Mouse (Mus musculus) lung, embryonic 15.5 days (tissue): ENCODE results near the gene Lman2l. TPM values are rescaled to one million over a fixed set of nuclear protein-coding genes. Genes with fewer than 3 reads are reported as not detected.

Source experiments
- ATAC-seq: fragments of 200-750 bp; cut with Nextera tagmentation; 2 replicates; pipeline ENCODE4 v1.8.0; 2017; ENCODE audit warnings: moderate number of reproducible peaks, borderline replicate concordance; ENCODE audit not compliant: low FRiP score, low TSS enrichment; ENCODE audit errors: extremely low read depth
- H3K27ac ChIP-seq: fragments of 300-500 bp; sonication (generic); 2 replicates; pipeline ENCODE4 v1.5.1; 2015; ENCODE audit warnings: moderate library complexity, mild to moderate bottlenecking, inconsistent platforms
- H3K27me3 ChIP-seq: fragments of 300-500 bp; sonication (generic); 2 replicates; pipeline ENCODE4 v1.6.1; 2015; ENCODE audit warnings: inconsistent platforms
- H3K36me3 ChIP-seq: fragments of 300-500 bp; sonication (generic); 2 replicates; pipeline ENCODE4 v1.6.1; 2015; ENCODE audit warnings: inconsistent platforms
- H3K4me1 ChIP-seq: fragments of 300-500 bp; sonication (generic); 2 replicates; pipeline ENCODE4 v1.6.1; 2015; ENCODE audit warnings: inconsistent platforms
- H3K4me2 ChIP-seq: fragments of 300-500 bp; sonication (generic); 2 replicates; pipeline ENCODE4 v1.6.1; 2015; ENCODE audit warnings: inconsistent platforms, mild to moderate bottlenecking, moderate library complexity
- H3K4me3 ChIP-seq: fragments of 300-500 bp; sonication (generic); 2 replicates; pipeline ENCODE4 v1.5.1; 2015; ENCODE audit warnings: mild to moderate bottlenecking, inconsistent platforms
- H3K9ac ChIP-seq: fragments of 300-500 bp; sonication (generic); 2 replicates; pipeline ENCODE4 v1.6.1; 2015; ENCODE audit warnings: inconsistent platforms
- H3K9me3 ChIP-seq: fragments of 300-500 bp; sonication (generic); 2 replicates; pipeline ENCODE4 v1.6.1; 2016; ENCODE audit warnings: inconsistent platforms
- WGBS: fragments of 180-500 bp; shearing (Covaris S2); methylation state at CpG from one replicate; pipeline ENCODE4 v1.1.7; 2015; 5-methylcytosine and 5-hydroxymethylcytosine counted together
- polyA plus RNA-seq: library from polyadenylated mRNA; unstranded; fragments of >200 nt; fragmentation: Nextera tagmentation; extraction: Ambion mirVana; gene quantifications from 2 replicates; pipeline ENCODE4 v1.2.1, GENCODE M21; 2015

The Lman2l gene
- polyA plus RNA-seq = 47.0 and 49.5 TPM in 2 replicates

GRCm38 (mm10) chr1:36444471-36445464 lies at the start of gene Lman2l:
Gene Lman2l, minus strand, starts transcription at chr1:36445271.
- Histone ChIP-seq H3K9me3 (no peaks in the 10 kb centered on the region), H3K27ac (peak within 1 kb of the TSS; percentile 72), H3K4me1 (peaks cover 8% of the 10 kb centered on the region), H3K36me3 (peaks cover 3% of the 10 kb centered on the region; the same call in 1 of the 2 replicates), H3K27me3 (no peaks in the 10 kb centered on the region), H3K4me3 (peak within 1 kb of the TSS; percentile 82), H3K9ac (peak within 1 kb of the TSS; percentile 73), H3K4me2 (peak within 1 kb of the TSS; percentile 82)
- ATAC-seq = peak; percentile 99
- under 1% methylated on average over 57 of the region's 57 CpGs for WGBS

GRCm38 (mm10) chr1:36493299-36493698 lies 48.2 kb upstream of the Lman2l start:
- Histone ChIP-seq H3K27me3 (no peaks in the 10 kb centered on the region), H3K4me3 (no peak overlapping the region), H3K9ac (no peak overlapping the region), H3K9me3 (no peaks in the 10 kb centered on the region), H3K4me1 (peaks cover 7% of the 10 kb centered on the region; the same call in 1 of the 2 replicates), H3K4me2 (no peak overlapping the region), H3K36me3 (0 out of 2 replicates have a peak, but pooled peaks cover under 1% of the 10 kb centered on the region), H3K27ac (no peak overlapping the region)
- no peak for ATAC-seq
- 68% methylated on average over 6 of the region's 6 CpGs for WGBS

- Histone ChIP-seq H3K9me3 (no peaks in the 10 kb centered on the region), H3K9ac (no peak overlapping the region), H3K27ac (no peak overlapping the region), H3K4me3 (no peak overlapping the region), H3K4me2 (no peak overlapping the region), H3K27me3 (no peaks in the 10 kb centered on the region), H3K36me3 (no peaks in the 10 kb centered on the region), H3K4me1 (peaks cover 7% of the 10 kb centered on the region; the same call in 1 of the 2 replicates)
- peak; percentile 79; the same call in 1 of the 2 replicates for ATAC-seq
- WGBS = 31% methylated on average over 9 of the region's 9 CpGs
Measured at GRCm38 (mm10) chr1:36492416-36493139, 47.5 kb upstream of the Lman2l start.

- Histone ChIP-seq H3K27ac (no peak overlapping the region), H3K9me3 (no peaks in the 10 kb centered on the region), H3K9ac (no peak overlapping the region), H3K27me3 (no peaks in the 10 kb centered on the region), H3K4me3 (no peak overlapping the region), H3K36me3 (no peaks in the 10 kb centered on the region), H3K4me2 (no peak overlapping the region), H3K4me1 (peaks cover 7% of the 10 kb centered on the region; the same call in 1 of the 2 replicates)
- 77% methylated on average over 6 of the region's 6 CpGs for WGBS
- no peak for ATAC-seq
Measured at GRCm38 (mm10) chr1:36489661-36490060, 44.6 kb upstream of the Lman2l start.

- no peak overlapping the region for H3K9ac ChIP-seq
- no peak for ATAC-seq
Measured at GRCm38 (mm10) chr1:36487111-36487510, 42.0 kb upstream of the Lman2l start.

GRCm38 (mm10) chr1:36485080-36485479 lies 40.0 kb upstream of the Lman2l start:
- Histone ChIP-seq H3K27me3 (no peaks in the 10 kb centered on the region), H3K36me3 (no peaks in the 10 kb centered on the region), H3K4me1 (no peaks in the 10 kb centered on the region), H3K27ac (no peak overlapping the region), H3K9me3 (no peaks in the 10 kb centered on the region), H3K4me3 (no peak overlapping the region), H3K9ac (no peak overlapping the region), H3K4me2 (no peak overlapping the region)
- no peak for ATAC-seq
- WGBS = 55% methylated on average over 7 of the region's 7 CpGs

More at GRCm38 (mm10) chr1:36487111-36487510, 42.0 kb upstream of the Lman2l start:
- H3K27me3 ChIP-seq = no peaks in the 10 kb centered on the region
- H3K27ac ChIP-seq = no peak overlapping the region
- no peaks in the 10 kb centered on the region for H3K36me3 ChIP-seq
- 79% methylated on average over 9 of the region's 9 CpGs for WGBS
- H3K4me2 ChIP-seq = no peak overlapping the region
- 0 out of 2 replicates have a peak, but pooled peaks cover under 1% of the 10 kb centered on the region for H3K4me1 ChIP-seq
- no peak overlapping the region for H3K4me3 ChIP-seq
- no peaks in the 10 kb centered on the region for H3K9me3 ChIP-seq

DNA sequence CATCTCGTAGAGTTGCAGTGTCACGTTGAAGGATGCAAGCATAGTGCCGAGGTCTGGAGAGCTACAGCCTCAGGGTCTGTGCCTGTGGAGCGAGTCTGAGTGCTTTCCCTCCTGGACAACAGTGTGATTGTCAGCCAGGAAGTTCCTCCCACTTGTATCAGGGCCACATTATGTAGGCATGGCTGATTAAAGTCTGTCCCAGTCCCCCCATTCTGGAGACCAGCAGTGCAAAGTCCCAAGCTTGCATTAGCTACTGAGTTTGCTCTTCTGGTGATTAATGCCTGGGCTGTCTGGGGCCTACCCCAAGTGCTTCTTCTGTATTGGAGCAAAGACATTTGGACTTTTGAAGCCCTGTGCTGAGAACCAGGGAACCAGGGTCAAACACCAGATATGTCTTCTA lies 38.8 kb upstream of the Lman2l start:
- Histone ChIP-seq H3K4me3 (no peak overlapping the region), H3K9me3 (no peaks in the 10 kb centered on the region), H3K27ac (no peak overlapping the region), H3K27me3 (no peaks in the 10 kb centered on the region), H3K36me3 (no peaks in the 10 kb centered on the region), H3K4me1 (no peaks in the 10 kb centered on the region), H3K9ac (no peak overlapping the region), H3K4me2 (no peak overlapping the region)
- 67% methylated on average over 4 of the region's 4 CpGs for WGBS
- no peak for ATAC-seq

- H3K9me3 ChIP-seq = no peaks in the 10 kb centered on the region
- H3K4me3 ChIP-seq = no peak overlapping the region
- H3K36me3 ChIP-seq = no peaks in the 10 kb centered on the region
- H3K27ac ChIP-seq = no peak overlapping the region
- H3K4me1 ChIP-seq = peaks cover 23% of the 10 kb centered on the region
- H3K9ac ChIP-seq = no peak overlapping the region
- WGBS = 78% methylated on average over 12 of the region's 12 CpGs
- H3K27me3 ChIP-seq = no peaks in the 10 kb centered on the region
- no peak for ATAC-seq
- H3K4me2 ChIP-seq = no peak overlapping the region
Measured at GRCm38 (mm10) chr1:36479903-36480899, 35.1 kb upstream of the Lman2l start.

- Histone ChIP-seq H3K27me3 (no peaks in the 10 kb centered on the region), H3K4me2 (no peak overlapping the region), H3K9ac (no peak overlapping the region), H3K36me3 (no peaks in the 10 kb centered on the region), H3K4me1 (peaks cover 41% of the 10 kb centered on the region), H3K9me3 (no peaks in the 10 kb centered on the region), H3K27ac (no peak overlapping the region), H3K4me3 (no peak overlapping the region)
- ATAC-seq = no peak
- 40% methylated on average over 2 of the region's 2 CpGs for WGBS
Measured at GRCm38 (mm10) chr1:36478343-36478795, 33.3 kb upstream of the Lman2l start.

GRCm38 (mm10) chr1:36476426-36476825 lies 31.4 kb upstream of the Lman2l start:
- Histone ChIP-seq H3K4me1 (peaks cover 58% of the 10 kb centered on the region), H3K4me2 (no peak overlapping the region), H3K4me3 (no peak overlapping the region), H3K27ac (no peak overlapping the region), H3K36me3 (no peaks in the 10 kb centered on the region), H3K9me3 (no peaks in the 10 kb centered on the region), H3K9ac (no peak overlapping the region), H3K27me3 (no peaks in the 10 kb centered on the region)
- ATAC-seq = no peak
- 61% methylated on average over 7 of the region's 7 CpGs for WGBS
